Mouse (Mus musculus) large intestine, adult 2 months (tissue): ENCODE results near the gene Zfp972. TPM values are rescaled to one million over a fixed set of nuclear protein-coding genes. Genes with fewer than 3 reads are reported as not detected.
"Not testable (repeated sequence)": the region's sequence is repeated elsewhere in the genome, so short reads cannot be mapped to it uniquely, and the experiment has no call there.

Experiments
- DNase-seq: peaks from one replicate; pipeline ENCODE4 v3.0.0-alpha.2; 2012; ENCODE audit warnings: low read depth, low spot score
- WGBS: fragments of 180-500 bp; shearing (Covaris S2); methylation state at CpG from one replicate; pipeline ENCODE4 v1.1.7; 2018; 5-methylcytosine and 5-hydroxymethylcytosine counted together
- polyA plus RNA-seq: library from polyadenylated mRNA; depleted of rRNA; stranded (reverse); fragments of >200 nt; gene quantifications from 2 replicates; pipeline ENCODE4 v1.2.3, GENCODE M21; 2012; rRNA removed

Gene Zfp972
- polyA plus RNA-seq: 0.25 TPM in 1 of 2 replicates, not detected in the other

DNA sequence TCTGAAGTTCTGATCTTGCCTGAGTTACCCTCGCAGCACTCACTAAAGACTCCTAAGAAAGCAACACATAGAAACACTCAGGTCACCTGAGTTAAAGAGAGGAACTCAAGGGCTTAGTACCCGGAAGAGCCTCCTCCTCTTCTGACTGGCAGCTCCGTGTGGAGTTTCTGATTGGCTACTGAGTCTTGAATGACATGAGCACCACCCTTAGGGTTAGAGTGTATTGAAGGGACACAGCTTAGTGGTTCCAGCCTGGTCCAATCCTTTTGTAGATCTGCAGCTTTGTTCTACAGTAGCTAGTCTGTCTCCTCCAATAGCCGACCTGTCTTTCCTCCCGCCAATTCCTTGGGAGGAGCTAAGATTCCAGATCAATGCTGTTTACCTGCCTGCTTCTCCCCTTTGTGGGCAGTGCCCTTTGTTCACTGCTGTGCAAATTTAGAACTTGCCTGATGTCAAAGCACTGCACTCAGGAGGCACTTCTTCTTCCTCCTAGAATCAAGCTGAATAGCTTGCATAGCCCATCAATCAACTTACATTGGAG, at the start of gene Zfp972:
Zfp972 (minus strand) TSS at position 51 of the 541 bp plus-strand sequence.
- not testable (repeated sequence) for DNase-seq
- 32% methylated on average over 4 of the region's 5 CpGs for WGBS

DNA sequence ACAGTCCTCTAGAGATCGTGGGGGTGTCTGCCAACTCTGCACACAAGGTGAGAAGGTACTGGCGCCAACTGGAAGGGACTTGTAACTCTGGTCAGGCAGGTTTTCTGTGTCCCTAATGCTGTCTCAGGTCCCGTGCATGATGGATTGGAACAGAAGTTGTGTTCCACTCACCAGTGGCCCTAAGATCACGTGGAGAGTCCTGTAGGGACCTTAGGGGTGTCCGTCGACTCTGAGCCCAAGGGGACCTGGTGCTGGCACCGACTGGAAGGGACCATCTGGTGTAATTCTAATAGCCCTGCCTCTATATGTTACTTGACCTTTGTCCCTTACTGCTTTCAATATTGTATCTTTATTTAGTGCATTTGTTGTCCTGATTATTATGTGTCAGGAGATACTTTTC, 49.4 kb upstream of the Zfp972 start:
- not testable (repeated sequence) for DNase-seq
- 59% methylated on average over 7 of the region's 7 CpGs for WGBS

DNA sequence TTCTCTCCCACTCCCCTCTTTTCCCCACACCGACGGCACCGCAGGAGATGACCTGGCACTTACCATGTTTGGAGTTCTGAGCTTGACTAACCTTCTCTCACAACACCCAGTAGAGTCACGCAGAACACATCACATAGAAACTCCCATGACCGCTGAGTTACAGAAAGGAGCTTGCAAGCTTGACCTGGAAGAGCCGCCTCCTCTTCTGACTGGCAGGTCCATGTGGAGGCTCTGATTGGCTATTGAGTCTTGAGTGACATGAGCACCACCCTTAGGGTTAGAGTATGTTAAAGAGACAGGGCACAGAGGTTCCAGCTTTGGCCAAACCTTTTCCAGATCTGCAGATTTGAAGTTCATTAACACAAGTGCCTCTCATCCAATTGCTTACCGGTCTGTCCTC, 31.7 kb upstream of the Zfp972 start, which contains the start of gene Gm14326:
Gm14326 (minus strand) TSS at position 153 of the 400 bp plus-strand sequence.
- WGBS: 0% methylated on average over 7 of the region's 7 CpGs
- DNase-seq: not testable (repeated sequence)

DNA sequence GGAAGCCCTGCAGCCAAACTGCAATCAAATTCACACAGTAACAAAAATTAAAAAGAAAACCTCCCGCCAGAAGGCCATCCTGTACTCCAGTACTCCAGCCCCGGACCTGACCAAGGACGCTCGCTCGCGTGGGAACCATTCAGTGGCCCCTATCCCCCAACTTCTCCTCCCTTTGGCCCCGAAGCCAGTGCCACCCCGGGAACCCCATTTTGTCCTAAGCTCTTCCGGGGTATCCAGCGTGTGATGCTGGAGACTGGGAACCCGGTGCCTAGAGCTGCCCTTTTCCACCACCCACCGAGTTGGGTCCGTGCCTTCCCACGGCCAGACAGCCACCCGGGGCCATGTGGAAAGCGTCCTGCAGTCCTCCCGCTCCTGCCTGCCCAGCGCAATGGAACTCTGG, 31.3 kb upstream of the Zfp972 start:
- not testable (repeated sequence) for DNase-seq
- under 1% methylated on average over 18 of the region's 18 CpGs for WGBS

DNA sequence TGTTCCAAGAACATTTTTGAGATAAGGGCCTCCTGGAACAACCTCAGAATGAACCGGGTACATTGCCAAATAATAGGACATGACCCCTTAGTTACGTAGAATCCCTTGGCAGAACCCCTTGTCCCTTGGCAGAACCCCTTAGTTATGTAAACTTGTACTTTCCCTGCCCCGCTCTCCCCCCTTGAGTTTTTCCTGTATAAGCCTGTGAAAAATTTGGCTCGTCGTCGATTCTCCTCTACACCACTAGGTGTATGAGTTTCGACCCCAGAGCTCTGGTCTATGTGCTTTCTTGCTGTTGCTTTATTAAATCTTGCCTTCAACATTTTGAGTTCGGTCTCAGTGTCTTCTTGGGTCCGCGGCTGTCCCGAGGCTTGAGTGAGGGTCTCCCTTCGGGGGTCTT, 22.1 kb downstream of the Zfp972 start:
- 87% methylated on average over 4 of the region's 12 CpGs for WGBS
- DNase-seq: not testable (repeated sequence)

GRCm38 (mm10) chr2:177898171-177898570, 27.2 kb downstream of the Zfp972 start:
- not testable (repeated sequence) for DNase-seq
- WGBS: 61% methylated on average over 2 of the region's 3 CpGs

DNA sequence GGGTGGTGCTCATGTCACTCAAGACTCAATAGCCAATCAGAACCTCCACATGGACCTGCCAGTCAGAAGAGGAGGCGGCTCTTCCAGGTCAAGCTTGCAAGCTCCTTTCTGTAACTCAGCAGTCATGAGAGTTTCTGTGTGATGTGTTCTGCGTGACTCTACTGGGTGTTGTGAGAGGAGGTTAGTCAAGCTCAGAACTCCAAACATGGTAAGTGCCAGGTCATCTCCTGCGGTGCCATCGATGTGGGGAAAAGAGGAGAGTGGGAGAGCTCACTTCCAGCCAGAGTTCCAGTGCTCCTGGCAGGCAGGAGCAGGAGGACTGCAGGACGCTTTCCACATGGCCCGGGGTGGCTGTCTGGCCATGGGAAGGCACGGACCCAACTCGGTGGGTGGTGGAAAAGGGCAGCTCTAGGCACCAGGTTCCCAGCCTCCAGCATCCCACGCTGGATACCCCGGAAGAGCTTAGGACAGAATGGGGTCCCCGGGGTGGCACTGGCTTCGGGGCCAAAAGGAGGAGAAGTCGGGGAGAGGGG, 28.3 kb downstream of the Zfp972 start, which contains the start of gene Gm14327:
Gm14327 (plus strand) TSS at position 51 of the 533 bp plus-strand sequence.
- 32% methylated on average over 11 of the region's 13 CpGs for WGBS
- not testable (repeated sequence) for DNase-seq

DNA sequence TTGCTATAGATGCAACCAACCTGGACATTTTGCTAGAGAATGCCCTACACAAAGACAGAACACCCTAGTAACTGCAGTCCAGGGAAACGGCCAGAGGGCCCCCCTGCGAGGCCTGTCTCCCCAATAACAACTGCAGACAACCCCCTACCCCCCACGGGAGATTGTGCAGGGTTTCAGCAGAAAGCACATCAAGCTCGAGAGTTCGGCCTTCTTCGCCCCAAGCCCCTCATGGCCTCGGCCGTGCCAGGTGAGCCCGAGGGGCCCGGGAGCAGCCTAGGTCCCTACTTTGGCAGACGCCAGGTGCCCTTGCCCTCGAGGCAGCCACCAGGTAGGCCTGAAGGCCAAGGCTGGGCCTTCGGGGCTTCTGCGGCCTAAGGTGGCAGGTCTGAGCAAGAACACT, 37.7 kb downstream of the Zfp972 start:
- WGBS: 89% methylated on average over 14 of the region's 14 CpGs
- not testable (repeated sequence) for DNase-seq

DNA sequence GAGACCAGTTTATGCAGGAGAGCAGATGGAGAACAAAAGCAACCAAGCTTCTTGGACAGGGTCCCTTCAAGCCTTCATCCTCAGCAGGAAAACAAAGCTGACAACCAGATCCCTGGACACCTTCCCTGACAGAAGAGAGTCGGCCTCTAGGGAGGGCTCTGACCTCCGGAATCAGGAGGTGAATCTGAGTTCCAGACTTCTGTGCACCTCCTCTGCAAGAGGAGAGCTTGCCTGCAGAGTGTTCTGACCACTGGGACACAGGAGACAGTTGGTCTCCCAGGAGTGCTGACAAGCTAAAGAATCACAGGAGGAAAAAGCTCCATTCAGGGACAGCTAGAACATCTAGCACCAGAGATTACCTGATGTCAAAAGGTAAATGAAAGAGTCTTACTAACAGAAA, 63.2 kb downstream of the Zfp972 start:
- 87% methylated on average over 2 of the region's 2 CpGs for WGBS
- DNase-seq: not testable (repeated sequence)

Other genes starting within 250 kb of the Zfp972 start
- gene Gm14322, start 166.3 kb downstream of the Zfp972 start, polyA plus RNA-seq: 0.19 and 0.35 TPM in 2 replicates
- 3.5 and 7.5 TPM in 2 replicates for gene Gm14325, start 85.3 kb downstream of the Zfp972 start, polyA plus RNA-seq
- 0.21 and 0.77 TPM in 2 replicates for gene Gm14327, start 28.5 kb downstream of the Zfp972 start, polyA plus RNA-seq
- gene Gm14326, start 31.7 kb upstream of the Zfp972 start, polyA plus RNA-seq: 1.3 and 2.1 TPM in 2 replicates
- 0.93 and 1.7 TPM in 2 replicates for gene Zfp971, start 97.7 kb upstream of the Zfp972 start, polyA plus RNA-seq
- 0.60 and 1.0 TPM in 2 replicates for gene Zfp931, start 152.9 kb upstream of the Zfp972 start, polyA plus RNA-seq
- 0.16 and 0.27 TPM in 2 replicates for gene Phactr3, start 193.4 kb upstream of the Zfp972 start, polyA plus RNA-seq